Mouse (Mus musculus) thymus, postnatal 36 days (tissue): Measurements from ENCODE around the gene Hist1h3b.
A peak's percentile ranks its signal among the peaks of the same experiment; 100 is the strongest.
"Not testable (repeated sequence)": the region's sequence is repeated elsewhere in the genome, so short reads cannot be mapped to it uniquely, and the experiment has no call there.

Experiments used
- DNase-seq, 2 experiments: peaks; one replicate each; pipeline ENCODE4 v3.0.0; 2022; ENCODE audit warnings: mixed read lengths in 2 of 2

The Hist1h3b gene

DNA sequence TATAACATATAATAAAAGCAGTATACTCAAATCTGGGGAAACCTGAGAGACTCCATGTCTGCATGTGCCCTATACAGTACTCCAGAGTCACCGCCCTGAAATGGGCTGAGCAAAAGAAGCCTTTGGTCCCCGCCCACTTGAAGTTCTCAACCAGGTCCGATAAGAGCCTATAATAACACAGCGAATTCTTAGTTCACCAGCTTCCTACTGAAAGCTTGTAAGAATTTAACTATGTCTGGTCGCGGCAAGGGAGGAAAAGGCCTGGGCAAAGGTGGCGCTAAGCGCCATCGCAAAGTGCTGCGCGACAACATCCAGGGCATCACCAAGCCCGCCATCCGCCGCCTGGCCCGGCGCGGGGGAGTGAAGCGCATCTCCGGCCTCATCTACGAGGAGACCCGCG lies 4.7 kb downstream of the Hist1h3b start, which contains the start of gene Hist1h4b:
Gene Hist1h4b (plus strand): TSS at position 224 of the 400 bp plus-strand sequence.
- DNase-seq, result peak; percentile 87 to 89

- DNase-seq, result no peak
Measured at GRCm38 (mm10) chr13:23757211-23757773, 5.2 kb downstream of the Hist1h3b start.

DNA sequence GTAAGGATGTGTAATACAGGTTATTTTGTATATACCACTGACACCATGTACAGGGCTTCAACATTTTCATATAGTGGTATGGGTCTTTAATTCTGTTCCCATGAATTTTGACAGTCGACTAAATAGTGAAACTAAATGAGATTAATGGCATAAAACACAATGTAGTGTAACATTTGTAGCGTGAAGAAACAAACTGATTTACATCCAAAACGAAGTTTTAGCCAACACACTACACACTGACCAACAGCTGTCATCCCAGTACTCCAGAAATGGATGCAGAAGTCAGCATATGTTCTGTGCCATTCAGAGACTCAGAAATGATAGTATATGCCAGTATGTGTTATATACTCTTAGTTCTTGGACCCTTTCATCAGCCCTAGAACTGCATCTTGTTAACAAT lies 5.9 kb downstream of the Hist1h3b start:
- no peak for DNase-seq

- no peak for DNase-seq
Measured at GRCm38 (mm10) chr13:23759251-23759771, 7.2 kb downstream of the Hist1h3b start.

- peak in 1 of 2 experiments; percentile 34 for DNase-seq
Measured at GRCm38 (mm10) chr13:23759916-23760239, 7.8 kb downstream of the Hist1h3b start.

DNA sequence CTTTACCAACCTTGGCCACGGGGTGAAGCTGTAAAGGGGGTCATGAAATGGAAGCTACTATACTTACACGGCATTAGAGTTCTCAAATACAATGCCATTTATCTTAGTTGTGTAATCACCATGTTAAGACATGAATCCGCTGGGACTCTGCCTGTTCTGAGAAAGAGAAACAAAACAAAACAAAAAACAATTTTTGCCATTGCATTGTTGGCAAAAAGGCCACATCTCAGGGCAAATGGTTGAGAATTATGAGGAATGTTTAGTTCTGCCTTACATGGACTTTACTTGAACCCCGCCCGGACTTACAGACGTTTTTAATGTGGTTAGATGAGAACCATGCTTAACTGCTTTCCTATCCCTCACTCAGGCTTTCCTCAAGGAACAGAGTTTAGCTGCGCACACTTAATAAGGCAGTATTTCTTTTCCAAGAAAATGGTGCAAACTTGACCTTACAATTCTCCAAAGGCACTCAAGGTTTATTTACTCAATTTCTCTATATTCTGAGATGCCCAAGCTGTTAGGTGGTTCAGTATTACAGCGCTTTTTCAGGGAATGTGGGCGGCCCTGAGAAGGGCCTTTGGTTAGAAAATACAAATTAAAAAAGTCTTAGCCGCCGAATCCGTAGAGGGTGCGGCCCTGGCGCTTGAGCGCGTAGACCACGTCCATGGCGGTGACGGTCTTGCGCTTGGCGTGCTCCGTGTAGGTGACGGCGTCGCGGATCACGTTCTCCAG lies 8.3 kb downstream of the Hist1h3b start:
- peak in 1 of 2 experiments; percentile 63 for DNase-seq

DNA sequence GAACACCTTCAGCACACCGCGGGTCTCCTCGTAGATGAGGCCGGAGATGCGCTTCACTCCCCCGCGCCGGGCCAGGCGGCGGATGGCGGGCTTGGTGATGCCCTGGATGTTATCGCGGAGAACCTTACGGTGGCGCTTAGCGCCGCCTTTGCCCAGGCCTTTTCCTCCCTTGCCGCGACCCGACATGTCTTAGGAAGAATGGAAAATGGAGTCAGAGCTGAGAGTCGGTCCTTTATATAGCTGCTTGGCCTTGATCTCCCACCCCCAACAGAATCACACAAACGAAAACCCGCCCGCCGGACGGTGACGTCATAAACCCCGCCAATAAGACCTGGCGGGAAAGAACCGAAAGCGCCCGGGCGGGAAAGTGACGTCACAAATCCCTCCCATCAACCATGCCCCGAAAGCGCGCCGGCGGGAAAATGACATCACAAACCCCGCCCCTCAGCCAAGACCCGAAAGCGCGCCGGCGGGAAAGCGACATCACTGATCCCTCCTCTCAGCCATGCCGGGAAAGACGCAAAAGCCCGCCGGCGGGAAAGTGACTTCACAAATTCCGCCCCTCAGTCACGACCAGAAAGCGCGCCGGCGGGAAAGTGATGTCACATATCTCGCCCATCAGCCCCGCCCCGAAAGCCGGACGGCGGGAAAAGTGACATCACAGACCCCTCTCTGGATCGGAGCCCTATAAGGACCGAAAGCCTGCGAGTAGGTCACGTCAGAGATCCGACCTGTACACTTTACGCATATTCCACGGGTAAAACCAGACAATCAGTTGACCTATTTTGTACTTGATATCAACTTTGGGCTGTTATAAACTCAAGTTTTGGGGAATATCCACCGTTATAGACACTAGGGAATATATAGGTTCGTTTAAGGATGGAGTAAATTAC lies 9.2 kb downstream of the Hist1h3b start, which contains the start of gene Hist1h4a:
Gene Hist1h4a (minus strand): TSS at position 259 of the 893 bp plus-strand sequence.
- DNase-seq, result peak; percentile 98

DNA sequence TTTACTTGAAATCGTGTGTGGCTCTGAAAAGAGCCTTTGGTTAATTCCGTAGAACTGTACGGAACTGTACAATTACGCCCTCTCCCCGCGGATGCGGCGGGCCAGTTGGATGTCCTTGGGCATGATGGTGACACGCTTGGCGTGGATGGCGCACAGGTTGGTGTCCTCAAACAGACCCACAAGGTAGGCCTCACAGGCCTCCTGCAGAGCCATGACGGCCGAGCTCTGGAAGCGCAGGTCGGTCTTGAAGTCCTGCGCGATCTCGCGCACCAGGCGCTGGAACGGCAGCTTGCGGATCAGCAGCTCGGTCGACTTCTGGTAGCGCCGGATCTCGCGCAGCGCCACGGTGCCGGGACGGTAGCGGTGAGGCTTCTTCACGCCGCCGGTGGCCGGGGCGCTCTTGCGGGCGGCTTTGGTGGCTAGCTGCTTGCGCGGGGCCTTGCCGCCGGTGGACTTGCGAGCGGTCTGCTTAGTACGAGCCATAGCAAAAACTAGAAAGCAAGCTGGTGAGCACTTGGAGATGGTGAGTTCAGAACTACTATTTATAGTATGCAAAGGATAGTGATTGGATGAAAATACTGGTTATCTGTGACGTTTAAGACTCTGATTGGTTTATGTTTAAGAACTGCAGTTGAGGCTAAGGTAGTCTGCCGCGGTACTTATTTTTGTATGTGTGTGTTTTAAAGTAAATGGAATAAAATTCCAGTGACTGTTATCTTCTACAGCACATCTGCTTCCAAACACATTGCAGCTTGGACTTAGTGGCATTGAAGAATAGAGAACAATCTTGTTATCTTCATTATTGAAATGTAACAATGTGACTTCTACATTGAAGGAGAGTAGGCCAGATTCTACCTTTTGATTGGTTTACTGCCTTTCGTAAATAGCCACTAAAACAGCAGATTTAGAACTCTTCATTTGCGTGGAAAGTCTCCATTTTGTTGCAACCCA lies 10.1 kb downstream of the Hist1h3b start, which contains the start of gene Hist1h3a:
Gene Hist1h3a (minus strand): TSS at position 516 of the 951 bp plus-strand sequence.
- DNase-seq, result peak; percentile 61 to 72

- no peak for DNase-seq
Measured at GRCm38 (mm10) chr13:23763242-23763585, 11.1 kb downstream of the Hist1h3b start.

DNA sequence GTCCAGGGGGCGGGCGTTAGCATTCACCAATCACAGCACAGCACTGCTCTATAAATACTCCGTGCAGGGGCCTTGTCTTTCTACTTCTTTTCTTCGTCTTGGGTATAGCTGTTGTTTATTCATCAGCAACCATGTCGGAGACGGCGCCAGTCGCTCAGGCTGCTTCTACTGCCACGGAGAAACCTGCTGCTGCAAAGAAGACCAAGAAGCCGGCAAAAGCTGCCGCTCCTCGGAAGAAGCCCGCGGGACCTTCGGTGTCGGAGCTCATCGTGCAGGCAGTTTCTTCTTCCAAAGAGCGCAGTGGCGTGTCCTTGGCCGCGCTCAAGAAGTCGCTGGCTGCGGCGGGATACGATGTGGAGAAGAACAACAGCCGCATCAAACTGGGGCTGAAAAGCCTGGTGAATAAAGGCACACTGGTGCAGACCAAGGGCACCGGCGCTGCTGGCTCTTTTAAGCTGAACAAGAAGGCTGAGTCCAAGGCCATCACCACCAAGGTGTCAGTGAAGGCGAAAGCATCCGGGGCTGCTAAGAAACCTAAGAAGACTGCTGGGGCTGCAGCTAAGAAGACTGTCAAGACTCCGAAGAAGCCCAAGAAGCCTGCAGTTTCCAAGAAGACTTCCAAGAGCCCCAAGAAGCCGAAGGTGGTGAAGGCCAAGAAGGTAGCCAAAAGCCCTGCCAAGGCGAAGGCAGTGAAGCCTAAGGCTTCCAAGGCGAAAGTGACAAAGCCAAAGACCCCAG lies 11.7 kb downstream of the Hist1h3b start, which contains the start of gene Hist1h1a:
Gene Hist1h1a (plus strand): TSS at position 81 of the 738 bp plus-strand sequence.
- peak; percentile 88 to 90 for DNase-seq

GRCm38 (mm10) chr13:23764324-23765171 lies 12.5 kb downstream of the Hist1h3b start:
- DNase-seq, result no peak

- DNase-seq, result no peak
Measured at GRCm38 (mm10) chr13:23765172-23765513, 13.1 kb downstream of the Hist1h3b start.

DNA sequence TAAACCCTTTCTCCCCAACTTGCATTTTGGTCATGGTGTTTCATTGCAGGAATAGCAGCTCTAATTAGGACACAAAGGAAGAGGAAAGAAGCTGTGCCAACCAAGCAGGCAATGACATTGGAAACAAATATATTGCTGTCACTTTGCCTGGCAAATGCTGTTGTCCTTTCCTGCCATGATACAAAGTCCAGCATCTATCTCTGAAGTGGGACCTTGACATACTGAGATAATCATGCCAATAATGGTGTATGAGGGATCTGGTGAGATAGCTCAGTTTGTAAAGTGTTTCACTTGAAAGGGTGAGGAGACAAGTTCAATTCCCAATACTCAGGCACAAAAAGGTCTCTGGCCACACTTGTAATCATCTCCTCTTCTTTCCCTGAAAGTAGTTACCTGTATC lies 14.7 kb downstream of the Hist1h3b start:
- no peak for DNase-seq

GRCm38 (mm10) chr13:23768834-23769397 lies 16.8 kb downstream of the Hist1h3b start:
- DNase-seq, result no peak

- not testable (repeated sequence) for DNase-seq
Measured at GRCm38 (mm10) chr13:23769613-23770012, 17.5 kb downstream of the Hist1h3b start, which contains the start of gene Trim38. Gene Trim38, plus strand, starts transcription at chr13:23769913.

DNA sequence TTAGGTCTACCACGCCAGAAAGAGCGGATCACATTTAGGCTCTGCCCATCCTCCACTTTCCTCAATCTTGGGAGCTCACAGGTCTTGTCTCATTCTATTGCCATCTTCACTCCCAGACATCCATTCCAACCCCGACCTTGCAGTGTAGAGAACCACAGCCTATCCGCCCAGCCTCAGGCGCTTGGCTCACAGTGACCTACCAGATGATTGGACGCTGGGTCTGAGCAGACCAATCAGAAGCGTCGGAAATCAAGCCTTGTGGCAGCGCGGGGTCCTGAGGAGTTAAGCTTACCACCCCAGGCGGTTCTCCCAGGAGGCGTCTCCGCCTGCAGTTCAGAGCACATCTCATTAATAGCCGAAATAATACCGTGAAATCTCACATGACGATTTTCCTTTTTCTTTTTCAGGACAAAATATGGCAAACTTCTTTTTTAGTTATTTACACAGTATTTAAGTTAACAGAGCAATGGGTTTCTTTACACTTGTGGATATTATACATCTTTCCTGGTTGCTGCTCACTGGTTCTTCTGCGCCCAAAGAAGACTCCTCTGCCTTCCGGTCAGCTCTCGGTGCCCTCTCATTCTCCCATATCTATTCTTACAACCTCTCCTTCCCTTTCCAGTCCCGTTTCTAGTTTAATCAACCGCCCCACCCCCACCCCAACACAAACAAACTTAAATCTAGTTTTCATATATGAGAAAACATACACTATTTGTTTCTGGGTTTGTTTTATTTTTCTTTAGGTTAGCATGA lies 20.7 kb downstream of the Hist1h3b start:
- no peak for DNase-seq

GRCm38 (mm10) chr13:23778339-23778738 lies 26.3 kb downstream of the Hist1h3b start:
- no peak for DNase-seq

- DNase-seq, result no peak
Measured at GRCm38 (mm10) chr13:23779025-23779424, 27.0 kb downstream of the Hist1h3b start.

- peak in 1 of 2 experiments; percentile 11 for DNase-seq
Measured at GRCm38 (mm10) chr13:23792520-23792919, 40.5 kb downstream of the Hist1h3b start.
